Mouse (Mus musculus) myocyte (in vitro differentiated cells): ENCODE results near the gene Tnnc2. TPM values are rescaled to one million over a fixed set of nuclear protein-coding genes. Genes with fewer than 3 reads are reported as not detected.

ENCODE experiments used
- H3K27me3 ChIP-seq: one replicate; pipeline ENCODE4 v1.6.1; 2011; ENCODE audit not compliant: control insufficient read depth, insufficient read depth, insufficient read length
- H3K36me3 ChIP-seq: one replicate; pipeline ENCODE4 v1.6.1; 2011; ENCODE audit not compliant: control insufficient read depth, insufficient read depth
- H3K4me2 ChIP-seq: one replicate; pipeline ENCODE4 v1.6.1; 2011; ENCODE audit warnings: low read depth, control low read depth
- H3K4me3 ChIP-seq: one replicate; pipeline ENCODE4 v1.5.1; 2011; ENCODE audit warnings: mild to moderate bottlenecking, control low read depth, moderate library complexity
- H3K79me2 ChIP-seq: one replicate; pipeline ENCODE4 v1.6.1; 2011; ENCODE audit not compliant: control insufficient read depth, insufficient read depth
- H3ac ChIP-seq: one replicate; pipeline ENCODE4 v1.6.1; 2011; ENCODE audit not compliant: control insufficient read depth, insufficient read length
- CEBPB ChIP-seq: IDR thresholded peaks from 2 replicates; pipeline ENCODE4 v1.6.1; 2011; ENCODE audit warnings: mild to moderate bottlenecking, moderate library complexity; ENCODE audit not compliant: poor library complexity, insufficient read depth, severe bottlenecking
- E2F4 ChIP-seq: IDR thresholded peaks from one replicate; pipeline ENCODE4 v1.6.1; 2011; ENCODE audit warnings: mild to moderate bottlenecking, control low read depth, moderate library complexity; ENCODE audit not compliant: insufficient read depth
- MAX ChIP-seq: IDR thresholded peaks from one replicate; pipeline ENCODE4 v1.6.1; 2011; ENCODE audit warnings: low read depth, mild to moderate bottlenecking, control low read depth
- MYOD1 ChIP-seq, 3 experiments: IDR thresholded peaks; one replicate each; pipeline ENCODE4 v1.6.1; 2011; ENCODE audit warnings: control low read depth in 2 of 3, low read depth in 2 of 3, mild to moderate bottlenecking in 2 of 3, moderate library complexity in 1 of 3; ENCODE audit not compliant: insufficient read length in 2 of 3, control insufficient read depth in 1 of 3
- MYOG ChIP-seq, 3 experiments: IDR thresholded peaks; one replicate each; pipeline ENCODE4 v1.6.1; 2011; ENCODE audit warnings: control low read depth in 2 of 3, low read depth in 2 of 3, mild to moderate bottlenecking in 2 of 3; ENCODE audit not compliant: insufficient read length in 2 of 3, control insufficient read depth in 1 of 3, insufficient read depth in 1 of 3
- POLR2A ChIP-seq: IDR thresholded peaks from one replicate; pipeline ENCODE4 v1.6.1; 2011; ENCODE audit warnings: low read depth, mild to moderate bottlenecking, control low read depth, moderate library complexity; ENCODE audit not compliant: insufficient read length
- POLR2AphosphoS2 ChIP-seq: IDR thresholded peaks from one replicate; pipeline ENCODE4 v1.6.1; 2011; ENCODE audit warnings: low read depth, control low read depth; ENCODE audit not compliant: insufficient read length
- REST ChIP-seq: IDR thresholded peaks from one replicate; pipeline ENCODE4 v1.6.1; 2011; ENCODE audit warnings: mild to moderate bottlenecking, control low read depth, moderate library complexity; ENCODE audit not compliant: insufficient read depth, insufficient read length
- SRF ChIP-seq: IDR thresholded peaks from one replicate; pipeline ENCODE4 v1.6.1; 2011; ENCODE audit warnings: low read depth; ENCODE audit not compliant: control insufficient read depth, insufficient read length
- TCF12 ChIP-seq: IDR thresholded peaks from one replicate; pipeline ENCODE4 v1.6.1; 2011; ENCODE audit warnings: mild to moderate bottlenecking, control low read depth; ENCODE audit not compliant: poor library complexity, insufficient read depth, severe bottlenecking
- TCF3 ChIP-seq: IDR thresholded peaks from one replicate; pipeline ENCODE4 v1.6.1; 2011; ENCODE audit warnings: low read depth, control low read depth; ENCODE audit not compliant: insufficient read length
- USF1 ChIP-seq: IDR thresholded peaks from one replicate; pipeline ENCODE4 v1.6.1; 2011; ENCODE audit warnings: low read depth, mild to moderate bottlenecking, control low read depth, moderate library complexity
- polyA plus RNA-seq: library from polyadenylated mRNA; unstranded; fragments of >200 nt; fragmentation: generic; extraction: Trizol; gene quantifications from one replicate; pipeline ENCODE4 v1.2.1, GENCODE M21; 2012; ENCODE audit warnings: missing spikeins

The Tnnc2 gene
- polyA plus RNA-seq, 1 experiment = 3,985 TPM

DNA sequence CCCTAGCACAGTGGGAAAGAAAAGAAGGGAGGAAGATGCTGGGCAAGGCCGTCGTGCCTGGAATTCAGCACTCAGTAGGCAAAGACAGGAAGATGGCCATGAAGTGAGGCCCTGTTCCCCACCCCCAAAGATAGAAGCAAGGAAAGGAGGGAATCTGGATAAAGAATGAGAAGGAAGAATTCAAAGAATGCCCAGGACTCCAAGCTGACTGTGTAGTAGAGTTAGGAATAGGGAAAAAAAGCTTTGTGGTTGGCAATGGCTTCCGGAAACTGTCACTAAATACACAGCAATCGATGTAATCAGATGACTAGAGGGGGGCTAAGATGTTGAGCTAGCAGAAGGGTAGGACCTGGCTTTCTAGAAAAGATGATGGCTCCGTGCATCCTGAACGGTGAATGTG, 37.4 kb upstream of the Tnnc2 start:
- no peaks in the 10 kb centered on the region for H3K36me3 ChIP-seq

DNA sequence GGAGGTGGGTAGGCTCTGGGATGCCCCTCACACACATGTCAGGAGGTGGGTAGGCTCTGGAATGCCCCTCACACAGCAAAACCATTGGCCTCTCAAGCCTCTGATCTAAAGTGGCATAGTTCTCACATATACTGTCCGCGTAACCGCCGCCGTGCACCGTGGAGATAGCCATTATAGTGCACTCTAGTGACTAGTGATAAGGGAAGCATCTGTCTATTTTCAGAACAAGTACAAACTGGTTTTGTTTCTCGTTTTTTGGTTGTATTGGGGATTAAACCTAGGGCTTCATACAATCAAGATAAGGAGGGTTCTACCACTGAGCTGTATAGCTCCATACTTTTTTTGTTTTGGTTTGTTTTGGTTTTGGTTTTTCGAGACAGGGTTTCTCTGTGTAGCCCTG, 36.1 kb upstream of the Tnnc2 start:
- TF ChIP-seq CEBPB (no peak), USF1 (no peak), POLR2AphosphoS2 (no peak), TCF12 (no peak), MYOD1 (IDR thresholded peaks at IDR 0.05; ENCODE audit: control insufficient read depth in 1 of 3, insufficient read length in 2 of 3, low read depth in 2 of 3) (no peak), MAX (no peak), E2F4 (no peak), POLR2A (no peak), TCF3 (no peak), SRF (no peak), REST (no peak), MYOG (IDR thresholded peaks at IDR 0.05; ENCODE audit: control insufficient read depth in 1 of 3, insufficient read depth in 1 of 3, insufficient read length in 2 of 3, low read depth in 2 of 3) (no peak)
- Histone ChIP-seq H3K27me3 (no peaks in the 10 kb centered on the region), H3K36me3 (no peaks in the 10 kb centered on the region), H3ac (no peak overlapping the region), H3K4me2 (no peak overlapping the region), H3K79me2 (no peaks in the 10 kb centered on the region), H3K4me3 (no peak overlapping the region)

More for the DNA sequence above, 37.4 kb upstream of the Tnnc2 start:
- H3ac ChIP-seq = no peak overlapping the region
- H3K4me2 ChIP-seq = no peak overlapping the region
- H3K79me2 ChIP-seq = no peaks in the 10 kb centered on the region
- no peak for TF ChIP-seq REST
- no peak for TF ChIP-seq E2F4
- TF ChIP-seq SRF = no peak
- no peak for TF ChIP-seq TCF3
- no peak for TF ChIP-seq MYOD1 (IDR thresholded peaks at IDR 0.05; ENCODE audit: control insufficient read depth in 1 of 3, insufficient read length in 2 of 3, low read depth in 2 of 3)
- TF ChIP-seq USF1 = no peak
- TF ChIP-seq CEBPB = no peak
- no peak for TF ChIP-seq MYOG (IDR thresholded peaks at IDR 0.05; ENCODE audit: control insufficient read depth in 1 of 3, insufficient read depth in 1 of 3, insufficient read length in 2 of 3, low read depth in 2 of 3)
- no peak for TF ChIP-seq POLR2AphosphoS2
- TF ChIP-seq POLR2A = no peak
- no peak for TF ChIP-seq TCF12
- no peak for TF ChIP-seq MAX
- no peaks in the 10 kb centered on the region for H3K27me3 ChIP-seq
- no peak overlapping the region for H3K4me3 ChIP-seq

DNA sequence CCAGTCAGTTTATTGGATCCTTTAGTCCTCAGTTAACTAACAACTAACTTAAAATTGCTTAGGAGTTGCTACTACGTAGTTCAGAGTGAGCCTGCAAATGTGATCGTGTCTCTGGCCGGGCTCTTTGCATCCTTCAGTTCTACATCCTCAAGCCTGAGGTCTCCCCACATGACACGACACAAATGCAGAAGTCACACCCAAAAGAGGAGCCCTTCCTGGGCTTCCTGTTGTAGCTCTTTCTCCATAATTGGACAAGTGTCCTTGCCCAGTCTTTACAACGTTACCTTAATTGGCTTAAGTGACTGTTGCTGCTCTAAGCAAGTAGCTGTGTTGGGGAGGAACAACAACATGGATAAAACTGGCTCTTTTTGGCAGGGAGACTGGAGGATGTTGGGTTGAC, 35.6 kb upstream of the Tnnc2 start:
- H3K79me2 ChIP-seq = no peaks in the 10 kb centered on the region

DNA sequence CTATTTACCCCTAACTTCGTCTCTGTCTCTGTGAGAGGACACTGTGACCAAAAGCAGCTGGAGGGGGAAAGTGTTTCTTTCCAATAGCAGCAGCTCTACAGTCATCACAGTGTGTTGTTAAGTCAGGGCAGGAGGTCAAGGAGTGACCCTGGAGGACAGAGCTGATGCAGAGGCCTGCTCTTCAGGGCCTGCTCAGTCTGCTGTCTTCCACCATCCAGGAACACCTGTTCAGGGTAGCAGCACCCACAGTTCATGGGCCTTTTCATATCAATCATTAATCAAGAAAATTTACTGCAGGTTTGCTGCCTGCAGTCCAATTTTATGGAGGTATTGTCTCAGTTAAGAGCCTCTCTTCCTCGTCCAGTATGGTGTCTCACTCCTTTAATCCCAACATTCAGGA, 33.8 kb upstream of the Tnnc2 start:
- Histone ChIP-seq H3K79me2 (no peaks in the 10 kb centered on the region), H3K4me3 (no peak overlapping the region), H3K36me3 (no peaks in the 10 kb centered on the region), H3ac (no peak overlapping the region), H3K4me2 (no peak overlapping the region), H3K27me3 (no peaks in the 10 kb centered on the region)
- TF ChIP-seq REST = no peak
- no peak for TF ChIP-seq CEBPB
- no peak for TF ChIP-seq E2F4
- TF ChIP-seq TCF12 = no peak
- TF ChIP-seq SRF = no peak
- no peak for TF ChIP-seq USF1
- no peak for TF ChIP-seq MYOG (IDR thresholded peaks at IDR 0.05; ENCODE audit: control insufficient read depth in 1 of 3, insufficient read depth in 1 of 3, insufficient read length in 2 of 3, low read depth in 2 of 3)
- no peak for TF ChIP-seq TCF3
- TF ChIP-seq POLR2A = no peak
- no peak for TF ChIP-seq MYOD1 (IDR thresholded peaks at IDR 0.05; ENCODE audit: control insufficient read depth in 1 of 3, insufficient read length in 2 of 3, low read depth in 2 of 3)
- no peak for TF ChIP-seq POLR2AphosphoS2
- TF ChIP-seq MAX = no peak

More for the DNA sequence above, 35.6 kb upstream of the Tnnc2 start:
- Histone ChIP-seq H3K4me3 (no peak overlapping the region), H3K36me3 (no peaks in the 10 kb centered on the region), H3ac (no peak overlapping the region), H3K27me3 (no peaks in the 10 kb centered on the region), H3K4me2 (no peak overlapping the region)
- TF ChIP-seq MYOD1 (IDR thresholded peaks at IDR 0.05; ENCODE audit: control insufficient read depth in 1 of 3, insufficient read length in 2 of 3, low read depth in 2 of 3) = no peak
- TF ChIP-seq E2F4 = no peak
- TF ChIP-seq USF1 = no peak
- no peak for TF ChIP-seq POLR2AphosphoS2
- TF ChIP-seq TCF12 = no peak
- no peak for TF ChIP-seq REST
- no peak for TF ChIP-seq SRF
- TF ChIP-seq POLR2A = no peak
- TF ChIP-seq CEBPB = no peak
- TF ChIP-seq MAX = no peak
- no peak for TF ChIP-seq TCF3
- TF ChIP-seq MYOG (IDR thresholded peaks at IDR 0.05; ENCODE audit: control insufficient read depth in 1 of 3, insufficient read depth in 1 of 3, insufficient read length in 2 of 3, low read depth in 2 of 3) = no peak

DNA sequence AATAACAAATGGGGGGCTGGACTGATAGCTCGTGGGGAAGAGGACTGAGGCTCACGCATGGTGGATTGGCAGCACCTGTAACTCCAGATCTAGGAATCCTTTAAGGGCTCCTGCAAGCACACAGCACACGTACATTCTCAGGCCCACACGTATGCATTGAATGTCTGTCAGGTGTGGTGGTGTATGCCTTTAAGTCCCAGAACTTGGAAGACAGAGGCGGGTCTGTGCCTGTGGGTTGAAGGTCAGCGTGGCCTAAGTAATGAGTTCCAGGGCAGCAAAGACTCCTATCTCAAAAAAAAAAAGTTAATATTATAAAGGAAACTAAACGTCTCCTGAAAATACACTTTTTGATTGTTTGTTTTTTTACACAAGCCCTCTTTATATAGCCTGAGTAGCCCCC, 26.8 kb upstream of the Tnnc2 start:
- H3K27me3 ChIP-seq = no peaks in the 10 kb centered on the region
- H3K4me3 ChIP-seq = no peak overlapping the region
- peaks cover 5% of the 10 kb centered on the region for H3K36me3 ChIP-seq
- H3K4me2 ChIP-seq = no peak overlapping the region
- H3ac ChIP-seq = no peak overlapping the region
- H3K79me2 ChIP-seq = peaks cover 18% of the 10 kb centered on the region
- no peak for TF ChIP-seq REST
- no peak for TF ChIP-seq TCF3
- TF ChIP-seq POLR2A = no peak
- TF ChIP-seq USF1 = no peak
- no peak for TF ChIP-seq MYOD1 (IDR thresholded peaks at IDR 0.05; ENCODE audit: control insufficient read depth in 1 of 3, insufficient read length in 2 of 3, low read depth in 2 of 3)
- TF ChIP-seq E2F4 = no peak
- TF ChIP-seq MYOG (IDR thresholded peaks at IDR 0.05; ENCODE audit: control insufficient read depth in 1 of 3, insufficient read depth in 1 of 3, insufficient read length in 2 of 3, low read depth in 2 of 3) = no peak
- no peak for TF ChIP-seq SRF
- no peak for TF ChIP-seq CEBPB
- TF ChIP-seq MAX = no peak
- TF ChIP-seq TCF12 = no peak
- no peak for TF ChIP-seq POLR2AphosphoS2
